Mouse (Mus musculus) limb, embryonic 13.5 days (tissue): Measurements from ENCODE around the gene Tdrd3. TPM values are rescaled to one million over a fixed set of nuclear protein-coding genes. Genes with fewer than 3 reads are reported as not detected.
A peak's percentile ranks its signal among the peaks of the same experiment; 100 is the strongest.

Experiments used
- ATAC-seq: fragments of 200-750 bp; cut with Nextera tagmentation; 2 replicates; pipeline ENCODE4 v1.8.0; 2017; ENCODE audit warnings: low read depth, moderate number of reproducible peaks, moderate TSS enrichment; ENCODE audit not compliant: low FRiP score
- H3K27ac ChIP-seq: fragments of 300-500 bp; sonication (generic); 2 replicates; pipeline ENCODE4 v1.5.1; 2015; ENCODE audit warnings: inconsistent platforms, mild to moderate bottlenecking, moderate library complexity
- H3K27me3 ChIP-seq: fragments of 300-500 bp; sonication (generic); 2 replicates; pipeline ENCODE4 v1.6.1; 2015; ENCODE audit warnings: mild to moderate bottlenecking, inconsistent platforms
- H3K36me3 ChIP-seq: fragments of 300-500 bp; sonication (generic); 2 replicates; pipeline ENCODE4 v1.6.1; 2015; ENCODE audit warnings: inconsistent platforms, mild to moderate bottlenecking, moderate library complexity
- H3K4me1 ChIP-seq: fragments of 300-500 bp; sonication (generic); 2 replicates; pipeline ENCODE4 v1.6.1; 2015; ENCODE audit warnings: inconsistent platforms
- H3K4me2 ChIP-seq: fragments of 300-500 bp; sonication (generic); replicated peaks from 2 replicates; pipeline ENCODE4 v1.6.1; 2015; ENCODE audit warnings: inconsistent platforms, mild to moderate bottlenecking, moderate library complexity
- H3K4me3 ChIP-seq: fragments of 300-500 bp; sonication (generic); 2 replicates; pipeline ENCODE4 v1.5.1; 2015; ENCODE audit warnings: moderate library complexity, mild to moderate bottlenecking, inconsistent platforms
- H3K9ac ChIP-seq: fragments of 300-500 bp; sonication (generic); 2 replicates; pipeline ENCODE4 v1.6.1; 2015; ENCODE audit warnings: mild to moderate bottlenecking, inconsistent platforms
- H3K9me3 ChIP-seq: fragments of 300-500 bp; sonication (generic); 2 replicates; pipeline ENCODE4 v1.6.1; 2016; ENCODE audit warnings: inconsistent platforms
- WGBS: fragments of 180-500 bp; shearing (Covaris S2); methylation state at CpG from one replicate; pipeline ENCODE4 v1.1.7; 2015; 5-methylcytosine and 5-hydroxymethylcytosine counted together
- polyA plus RNA-seq: library from polyadenylated mRNA; unstranded; fragments of >200 nt; fragmentation: Nextera tagmentation; extraction: Ambion mirVana; gene quantifications from 2 replicates; pipeline ENCODE4 v1.2.1, GENCODE M21; 2015

Tdrd3 gene
- 39.4 and 39.7 TPM in 2 replicates for polyA plus RNA-seq

DNA sequence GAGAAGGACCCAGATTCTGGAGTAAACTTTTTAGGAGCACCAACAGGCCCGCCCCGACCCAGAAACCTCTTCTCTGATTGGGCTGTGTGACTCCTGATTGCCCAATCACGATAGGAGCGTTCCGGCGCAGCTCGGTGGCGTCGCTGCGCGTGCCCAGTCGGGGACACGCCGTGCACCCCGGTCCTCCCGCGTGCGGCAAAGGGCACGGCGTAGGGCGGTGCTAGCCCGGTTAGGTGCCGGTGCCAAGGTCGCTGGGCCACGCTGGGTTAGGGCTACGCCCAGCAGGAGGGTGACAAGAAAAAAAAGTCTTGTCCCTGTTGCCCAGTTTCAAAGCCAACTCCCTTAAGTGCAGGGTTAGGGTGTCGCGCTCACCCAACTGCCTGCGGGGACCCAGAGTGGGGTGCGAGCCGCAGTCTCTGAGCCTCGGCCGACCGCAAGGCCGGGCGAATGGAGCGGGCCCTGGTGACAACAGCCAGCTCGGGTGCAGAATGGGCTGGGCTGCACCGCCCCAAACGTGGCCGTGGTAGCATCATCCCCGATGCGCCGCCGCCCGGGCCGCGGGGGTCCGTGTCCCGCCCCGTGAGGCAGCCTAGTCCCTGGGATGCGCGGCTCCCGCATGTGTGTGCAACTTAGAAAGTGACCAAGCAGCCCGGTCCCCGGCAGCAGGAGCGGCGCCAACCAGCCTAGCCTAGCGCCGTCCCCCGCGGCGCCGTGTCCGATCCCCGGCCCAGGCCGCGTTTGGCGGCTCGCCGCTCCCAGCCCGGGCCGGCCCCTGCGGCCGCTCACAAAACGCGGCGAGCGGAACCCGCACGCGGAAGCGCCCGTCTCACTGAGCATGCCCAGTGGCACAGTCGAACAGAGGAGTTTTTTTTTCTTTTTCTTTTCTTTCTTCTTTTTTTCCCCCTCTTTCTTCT lies at the start of gene Tdrd3:
Gene Tdrd3 (plus strand): TSS at position 832 of the 914 bp plus-strand sequence.
- ATAC-seq = peak; percentile 96

DNA sequence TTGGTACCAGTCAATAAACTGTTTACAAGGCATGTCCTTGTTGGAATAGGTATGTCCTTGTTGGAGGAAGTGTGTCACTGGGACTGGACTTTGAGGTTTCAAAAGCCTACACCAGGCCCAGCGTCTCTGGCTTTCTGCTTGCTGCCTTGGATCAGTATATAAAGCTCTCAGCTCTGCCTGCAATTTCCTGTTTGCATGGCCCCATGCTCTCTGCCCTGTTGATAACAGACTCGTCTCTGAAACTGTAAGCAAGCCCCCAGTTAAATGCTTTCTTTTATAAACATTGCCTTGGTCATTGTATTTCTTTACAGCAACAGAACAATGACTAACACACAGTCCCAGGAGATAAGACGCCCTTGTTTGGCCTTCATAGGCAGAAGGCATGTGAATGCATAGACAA lies 49.3 kb upstream of the Tdrd3 start:
- Histone ChIP-seq H3K36me3 (no peaks in the 10 kb centered on the region), H3K4me1 (no peaks in the 10 kb centered on the region), H3K27me3 (no peaks in the 10 kb centered on the region), H3K4me2 (no peak overlapping the region), H3K9me3 (no peaks in the 10 kb centered on the region), H3K27ac (no peak overlapping the region), H3K9ac (no peak overlapping the region), H3K4me3 (no peak overlapping the region)
- no peak for ATAC-seq
- WGBS = 52% methylated on average over 3 of the region's 3 CpGs

More for the DNA sequence above, at the start of gene Tdrd3:
- H3K4me2 ChIP-seq = peak within 1 kb of the TSS; percentile 79
- H3K27me3 ChIP-seq = no peaks in the 10 kb centered on the region
- under 1% methylated on average over 85 of the region's 85 CpGs for WGBS
- H3K36me3 ChIP-seq = no peaks in the 10 kb centered on the region
- no peaks in the 10 kb centered on the region for H3K9me3 ChIP-seq
- peak within 1 kb of the TSS; percentile 97 for H3K9ac ChIP-seq
- peaks cover 15% of the 10 kb centered on the region for H3K4me1 ChIP-seq
- H3K4me3 ChIP-seq = peak within 1 kb of the TSS; percentile 72
- peak within 1 kb of the TSS; percentile 99 for H3K27ac ChIP-seq

DNA sequence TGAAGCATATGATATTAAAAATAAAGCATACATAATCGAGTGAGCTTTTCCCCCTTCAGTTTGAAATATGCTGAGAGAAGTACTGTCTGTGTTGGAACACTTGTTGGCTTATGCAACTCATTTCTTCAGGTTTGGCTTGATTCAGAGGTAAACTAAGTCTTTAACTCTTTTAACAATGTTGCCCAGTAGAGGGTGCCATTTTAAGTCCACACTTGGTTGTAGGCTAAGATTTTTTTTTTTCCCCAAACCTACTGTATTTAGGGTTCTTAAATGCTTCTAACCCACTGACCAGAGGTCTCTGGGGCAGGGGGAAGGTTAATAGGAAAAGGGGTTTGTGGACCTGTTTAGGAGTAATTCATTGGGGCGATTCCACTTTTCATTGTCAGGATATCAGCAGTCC lies 33.4 kb upstream of the Tdrd3 start:
- no peaks in the 10 kb centered on the region for H3K27me3 ChIP-seq
- H3K9ac ChIP-seq = no peak overlapping the region
- WGBS = 62% methylated on average over 2 of the region's 2 CpGs
- no peak overlapping the region for H3K27ac ChIP-seq
- no peak overlapping the region for H3K4me2 ChIP-seq
- H3K4me1 ChIP-seq = no peaks in the 10 kb centered on the region
- H3K36me3 ChIP-seq = no peaks in the 10 kb centered on the region
- no peak for ATAC-seq
- H3K9me3 ChIP-seq = no peaks in the 10 kb centered on the region; the same call in 1 of the 2 replicates
- H3K4me3 ChIP-seq = no peak overlapping the region

DNA sequence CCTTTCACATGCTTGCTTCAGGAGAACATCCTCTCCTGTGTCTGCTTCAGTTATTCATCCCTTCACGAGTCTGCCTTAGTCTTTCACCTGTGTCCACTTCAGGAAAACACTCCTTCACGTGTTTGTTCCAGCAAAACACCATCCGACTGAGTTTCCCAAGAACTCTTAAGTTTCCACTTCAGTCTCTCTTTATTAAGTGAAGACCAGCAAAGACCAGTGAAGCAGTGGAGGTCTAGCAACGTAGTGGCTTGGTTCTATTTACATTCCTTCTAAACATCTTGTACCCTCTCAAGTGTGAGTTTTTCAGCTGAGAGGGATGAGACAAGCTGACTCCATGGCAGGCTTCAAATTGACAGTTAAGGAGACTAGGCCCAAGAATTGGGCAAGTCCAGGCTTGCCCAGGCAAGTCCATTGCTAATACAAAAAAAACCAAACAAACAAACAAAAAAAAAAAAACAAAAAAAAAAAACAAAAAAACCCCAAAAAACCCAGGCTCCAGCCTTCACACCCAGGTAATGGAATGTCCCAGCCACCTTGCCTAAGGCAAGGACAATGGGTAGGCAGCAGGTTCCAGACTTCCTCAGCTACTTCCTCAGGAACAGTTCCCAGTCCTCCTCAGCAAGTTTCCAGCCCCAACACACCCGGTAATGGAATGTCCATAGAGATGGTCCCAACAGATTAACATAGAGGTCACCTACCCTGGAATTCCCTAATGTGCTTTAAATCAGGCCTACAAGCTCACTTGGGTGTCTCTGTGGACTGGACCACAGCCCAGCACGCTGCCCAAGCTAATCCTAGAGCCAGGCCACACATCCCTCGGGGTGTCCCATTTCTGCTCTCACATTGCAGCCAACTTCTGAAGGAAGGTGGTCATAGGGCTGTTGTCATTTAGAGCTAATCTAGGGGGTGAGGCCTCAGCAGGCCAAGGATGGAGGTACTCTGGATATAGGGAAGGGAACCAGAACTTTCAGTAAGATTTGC lies 31.9 kb upstream of the Tdrd3 start:
- 84% methylated on average over 7 of the region's 7 CpGs for WGBS

DNA sequence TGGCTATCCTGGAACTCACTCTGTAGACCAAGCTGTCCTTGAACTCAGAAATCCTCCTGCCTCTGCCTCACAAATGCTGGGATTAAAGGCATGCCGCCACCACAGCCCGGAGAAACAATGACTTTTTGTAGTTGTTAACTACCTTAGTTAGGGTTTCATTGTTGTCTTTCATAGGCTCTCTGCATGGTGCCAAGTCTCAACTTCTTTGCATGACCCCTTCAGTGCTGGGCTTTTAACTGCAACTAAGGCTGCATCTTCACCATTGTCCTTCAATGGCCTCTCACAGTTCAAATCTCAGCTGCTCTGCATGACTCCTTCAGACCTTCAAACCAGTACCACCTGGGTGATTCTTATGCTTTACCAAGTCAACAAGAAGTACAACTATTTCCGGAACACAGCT lies 23.3 kb upstream of the Tdrd3 start:
- H3K9me3 ChIP-seq = no peaks in the 10 kb centered on the region
- 91% methylated on average over 3 of the region's 3 CpGs for whole genome bisulfite sequencing
- H3K4me1 ChIP-seq = no peaks in the 10 kb centered on the region
- no peak for ATAC-seq
- no peaks in the 10 kb centered on the region for H3K27me3 ChIP-seq
- H3K4me3 ChIP-seq = no peak overlapping the region
- no peak overlapping the region for H3K4me2 ChIP-seq
- no peak overlapping the region for H3K9ac ChIP-seq
- no peaks in the 10 kb centered on the region for H3K36me3 ChIP-seq
- H3K27ac ChIP-seq = no peak overlapping the region

More for the DNA sequence above, 31.9 kb upstream of the Tdrd3 start:
- no peak overlapping the region for H3K4me3 ChIP-seq
- H3K4me2 ChIP-seq = no peak overlapping the region
- no peak overlapping the region for H3K27ac ChIP-seq
- no peak for ATAC-seq
- H3K9me3 ChIP-seq = no peaks in the 10 kb centered on the region; the same call in 1 of the 2 replicates
- no peaks in the 10 kb centered on the region for H3K27me3 ChIP-seq
- H3K4me1 ChIP-seq = no peaks in the 10 kb centered on the region
- H3K36me3 ChIP-seq = no peaks in the 10 kb centered on the region
- no peak overlapping the region for H3K9ac ChIP-seq

DNA sequence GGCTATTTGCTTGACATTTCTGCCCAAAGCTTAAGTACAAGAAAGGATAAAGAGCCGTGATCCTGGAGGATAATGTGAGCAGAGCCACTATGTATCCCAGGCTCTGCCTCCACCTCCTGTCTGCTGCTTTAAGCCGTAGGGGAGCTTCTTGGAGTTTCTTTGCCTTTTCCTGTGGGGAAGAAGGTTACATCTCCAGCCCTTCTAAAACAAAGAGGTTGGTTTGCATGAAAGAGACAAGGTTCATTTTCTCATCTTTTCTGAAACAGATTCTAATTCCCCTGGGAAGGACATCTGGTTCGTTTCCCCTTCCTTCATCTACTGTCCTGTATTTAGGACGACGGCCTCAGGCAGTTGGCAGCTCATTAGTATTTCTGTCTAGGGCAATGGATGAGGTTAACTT lies 19.8 kb upstream of the Tdrd3 start:
- Histone ChIP-seq H3K36me3 (no peaks in the 10 kb centered on the region), H3K27me3 (no peaks in the 10 kb centered on the region), H3K4me2 (no peak overlapping the region), H3K9ac (no peak overlapping the region), H3K27ac (no peak overlapping the region), H3K9me3 (no peaks in the 10 kb centered on the region), H3K4me3 (no peak overlapping the region), H3K4me1 (no peaks in the 10 kb centered on the region)
- ATAC-seq = no peak
- 38% methylated on average over 5 of the region's 5 CpGs for WGBS

DNA sequence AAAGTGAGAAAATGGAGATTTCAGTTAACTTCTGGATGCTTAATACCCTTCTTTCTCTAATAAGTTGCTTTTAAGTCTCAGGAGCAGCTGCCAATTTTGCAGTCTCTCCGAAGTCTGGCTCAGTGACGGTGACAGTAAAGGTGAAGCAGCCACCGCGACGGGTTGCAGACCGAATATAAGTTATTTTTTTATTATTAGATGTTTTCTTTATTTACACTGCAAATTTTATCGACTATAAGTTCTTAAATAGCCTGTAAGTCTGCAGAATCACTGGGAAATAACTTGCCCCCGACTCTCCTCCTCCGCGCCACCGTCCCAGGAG lies 992 bp upstream of the Tdrd3 start:
- ATAC-seq = no peak

DNA sequence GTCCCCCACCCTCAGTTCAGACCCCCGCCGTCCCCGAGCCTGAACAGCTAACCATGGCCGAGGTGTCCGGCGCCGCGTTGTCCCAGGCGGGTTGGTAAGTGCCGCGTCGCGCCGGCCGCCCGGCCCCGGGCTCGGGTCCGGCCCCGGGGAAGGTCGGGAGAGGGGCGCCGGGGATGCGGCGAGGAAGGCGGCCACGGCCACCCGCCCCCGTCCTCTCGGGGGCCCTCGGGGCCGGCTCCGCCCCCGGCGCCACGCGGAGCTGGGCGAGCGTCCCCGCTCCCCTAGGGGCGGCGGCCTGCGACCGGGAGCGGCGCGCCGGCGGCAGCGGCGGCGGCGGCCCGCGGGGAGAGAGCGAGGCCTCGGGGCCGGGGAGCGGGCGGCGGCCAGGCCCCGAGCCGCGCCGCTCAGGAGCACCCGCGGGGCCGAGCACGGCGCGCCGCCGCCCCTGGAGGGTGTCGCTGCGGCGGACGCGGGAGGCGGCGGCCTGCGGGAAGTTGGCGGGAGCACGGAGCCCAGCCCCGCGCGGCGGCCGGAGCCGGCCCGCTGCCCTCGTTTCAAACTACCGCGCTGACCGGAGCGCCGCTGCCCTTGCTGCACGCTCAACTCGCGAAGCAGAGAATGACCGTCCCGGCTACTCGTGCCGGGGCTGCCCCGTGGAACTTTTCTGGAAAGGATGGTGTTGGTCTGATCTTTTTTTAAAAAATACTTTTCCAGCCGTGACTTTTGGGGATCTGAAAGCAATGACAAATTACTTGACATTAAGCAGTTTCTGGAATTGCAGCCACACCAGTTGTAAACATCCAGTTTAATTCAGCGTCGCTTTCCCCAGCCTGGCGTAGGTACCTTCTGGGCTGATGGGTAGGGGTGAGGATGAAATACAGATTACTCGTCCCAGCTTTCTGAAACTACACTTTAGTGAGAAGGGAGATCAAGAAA lies 584 bp downstream of the Tdrd3 start:
- under 1% methylated on average over 72 of the region's 109 CpGs for WGBS
- ATAC-seq = peak; percentile 71

More for the DNA sequence above, 992 bp upstream of the Tdrd3 start:
- H3K4me1 ChIP-seq = peaks cover 12% of the 10 kb centered on the region
- H3K4me3 ChIP-seq = peak overlapping the region; percentile 72
- H3K9me3 ChIP-seq = no peaks in the 10 kb centered on the region
- H3K9ac ChIP-seq = peak overlapping the region; percentile 58
- under 1% methylated on average over 11 of the region's 11 CpGs for WGBS
- H3K27me3 ChIP-seq = no peaks in the 10 kb centered on the region
- H3K36me3 ChIP-seq = no peaks in the 10 kb centered on the region
- peak overlapping the region; percentile 79 for H3K4me2 ChIP-seq
- peak overlapping the region; percentile 99; the same call in 1 of the 2 replicates for H3K27ac ChIP-seq

DNA sequence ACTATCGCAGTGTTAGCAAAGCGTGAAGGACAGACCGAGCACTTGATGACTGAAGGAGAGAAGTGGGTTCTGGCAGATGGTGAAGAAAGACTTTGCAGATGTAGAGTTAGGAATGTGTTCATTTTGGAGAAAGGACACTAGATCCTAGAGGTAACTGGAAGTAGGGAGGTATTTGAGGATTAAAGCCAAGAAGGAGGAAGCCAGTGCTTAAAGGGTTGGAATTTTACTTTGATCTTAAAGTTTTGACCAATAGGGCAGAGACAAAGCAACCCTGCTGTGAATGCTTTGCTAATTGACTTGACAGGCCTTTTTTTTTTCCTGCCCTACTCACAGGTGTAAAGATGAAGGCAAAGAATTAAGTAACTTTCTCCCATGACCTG lies 1.2 kb downstream of the Tdrd3 start:
- Histone ChIP-seq H3K4me2 (peak overlapping the region; percentile 79), H3K9me3 (no peaks in the 10 kb centered on the region), H3K4me3 (peak overlapping the region; percentile 72), H3K36me3 (no peaks in the 10 kb centered on the region), H3K27ac (peak overlapping the region; percentile 99), H3K27me3 (no peaks in the 10 kb centered on the region), H3K4me1 (peaks cover 31% of the 10 kb centered on the region), H3K9ac (peak overlapping the region; percentile 97)
- ATAC-seq = no peak
- under 1% methylated on average over 3 of the region's 3 CpGs for WGBS

More for the DNA sequence above, 584 bp downstream of the Tdrd3 start:
- Histone ChIP-seq H3K4me3 (peak overlapping the region; percentile 72), H3K4me2 (peak overlapping the region; percentile 79), H3K4me1 (peaks cover 24% of the 10 kb centered on the region), H3K36me3 (no peaks in the 10 kb centered on the region), H3K9ac (peak overlapping the region; percentile 97), H3K27me3 (no peaks in the 10 kb centered on the region), H3K27ac (peak overlapping the region; percentile 99), H3K9me3 (no peaks in the 10 kb centered on the region)

DNA sequence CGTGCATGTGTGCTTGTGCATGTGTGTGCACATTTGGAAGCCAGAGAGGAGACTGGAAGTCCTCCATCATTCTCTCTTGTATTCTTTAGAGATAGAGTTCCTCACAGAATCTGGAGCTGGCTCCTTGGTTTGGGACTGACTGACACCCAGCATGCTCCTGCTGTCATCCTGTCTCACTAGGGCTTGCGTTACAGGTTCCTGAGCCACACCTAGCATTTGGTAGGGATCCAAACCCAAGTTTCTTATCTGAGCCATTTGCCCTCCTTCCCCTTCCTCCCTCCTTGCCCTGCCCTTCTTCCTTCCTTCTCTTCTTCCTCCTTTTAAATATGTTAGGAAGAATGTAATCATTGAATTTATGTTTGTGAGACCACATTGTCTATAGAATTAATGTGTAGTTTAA lies 3.3 kb downstream of the Tdrd3 start:
- no peaks in the 10 kb centered on the region for H3K36me3 ChIP-seq
- no peak overlapping the region for H3K27ac ChIP-seq
- no peak for ATAC-seq
- no peak overlapping the region for H3K9ac ChIP-seq
- 90% methylated on average over 2 of the region's 2 CpGs for WGBS
- peaks cover 46% of the 10 kb centered on the region for H3K4me1 ChIP-seq
- H3K27me3 ChIP-seq = no peaks in the 10 kb centered on the region
- no peak overlapping the region for H3K4me2 ChIP-seq
- no peak overlapping the region for H3K4me3 ChIP-seq
- no peaks in the 10 kb centered on the region for H3K9me3 ChIP-seq

DNA sequence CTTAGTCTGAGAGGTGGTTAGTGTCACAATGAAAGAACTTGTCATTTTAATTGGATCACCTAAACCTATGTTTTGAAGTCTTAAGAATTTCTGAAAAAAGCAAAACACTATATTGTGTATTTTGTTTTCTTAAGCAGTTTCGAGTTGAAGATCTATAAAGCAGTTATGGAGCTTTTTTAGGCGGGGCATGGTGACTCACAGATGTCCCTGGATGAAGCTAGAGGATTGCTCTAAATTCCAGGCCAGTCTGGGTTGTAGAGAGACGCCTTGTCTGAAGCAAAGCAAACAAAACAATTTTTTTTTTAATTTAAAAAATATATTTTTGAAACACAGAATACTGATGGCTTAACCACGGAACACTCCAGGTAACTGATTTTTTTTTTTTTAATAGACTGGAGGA lies 4.1 kb downstream of the Tdrd3 start:
- Histone ChIP-seq H3K9ac (no peak overlapping the region), H3K4me2 (no peak overlapping the region), H3K4me3 (no peak overlapping the region), H3K9me3 (no peaks in the 10 kb centered on the region), H3K36me3 (no peaks in the 10 kb centered on the region), H3K27ac (no peak overlapping the region), H3K27me3 (no peaks in the 10 kb centered on the region), H3K4me1 (peaks cover 46% of the 10 kb centered on the region)
- no peak for ATAC-seq
- WGBS = 79% methylated on average over 4 of the region's 4 CpGs
